Mouse (Mus musculus): Measurements from ENCODE around the gene Rap1gap. TPM values are rescaled to one million over a fixed set of nuclear protein-coding genes. Genes with fewer than 3 reads are reported as not detected.

Rap1gap gene
- polyA plus RNA-seq, 1 experiment from 2014 or later = 7.7 TPM

GRCm38 (mm10) chr4:137728399-137729154, 64.1 kb downstream of the Rap1gap start:
- Histone ChIP-seq H3K9me3 (no peaks in the 10 kb centered on the region), H3K27me3 (peaks cover 47% of the 10 kb centered on the region), H3K4me3 (no peak overlapping the region), H3K4me1 (peaks cover 36% of the 10 kb centered on the region), H3K9ac (no peak overlapping the region), H3K4me2 (peak overlapping the region; percentile 32), H3K36me3 (no peaks in the 10 kb centered on the region), H3K27ac (no peak overlapping the region)
- ATAC-seq (ENCODE audit: insufficient number of reproducible peaks, low FRiP score, low TSS enrichment, low read depth) = no peak
- WGBS = 10% methylated on average over 17 of the region's 17 CpGs

GRCm38 (mm10) chr4:137729155-137729855, 64.8 kb downstream of the Rap1gap start:
- Histone ChIP-seq H3K27ac (no peak overlapping the region), H3K4me1 (peaks cover 29% of the 10 kb centered on the region), H3K27me3 (peaks cover 40% of the 10 kb centered on the region), H3K9me3 (no peaks in the 10 kb centered on the region), H3K9ac (no peak overlapping the region), H3K36me3 (no peaks in the 10 kb centered on the region), H3K4me2 (peak overlapping the region; percentile 32), H3K4me3 (no peak overlapping the region)
- ATAC-seq (ENCODE audit: insufficient number of reproducible peaks, low FRiP score, low TSS enrichment, low read depth) = no peak
- WGBS = 22% methylated on average over 24 of the region's 24 CpGs

DNA sequence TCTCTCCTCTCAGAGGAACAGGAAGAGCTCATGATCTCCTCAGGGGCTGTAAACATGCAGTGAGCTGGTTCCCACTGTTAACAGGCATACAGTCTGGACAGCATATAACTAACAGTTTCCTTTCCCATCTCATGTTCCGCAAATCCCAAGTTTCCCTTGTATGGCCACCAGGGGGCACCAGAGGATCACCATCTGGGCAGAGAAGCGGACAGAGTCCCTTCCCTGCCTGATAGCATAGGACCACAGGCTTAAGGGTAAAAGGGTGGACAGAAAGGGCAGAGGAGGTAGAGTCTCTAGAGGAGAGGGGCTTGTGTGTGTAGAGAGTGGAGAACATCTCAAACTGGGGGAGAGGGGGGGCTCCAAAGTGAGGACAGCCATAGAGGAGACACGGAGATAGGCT, 65.6 kb downstream of the Rap1gap start:
- Histone ChIP-seq H3K9ac (no peak overlapping the region), H3K4me1 (peaks cover 27% of the 10 kb centered on the region), H3K27ac (no peak overlapping the region), H3K4me3 (no peak overlapping the region), H3K4me2 (no peak overlapping the region), H3K9me3 (no peaks in the 10 kb centered on the region), H3K36me3 (no peaks in the 10 kb centered on the region), H3K27me3 (peaks cover 35% of the 10 kb centered on the region)
- WGBS = 16% methylated on average over 3 of the region's 3 CpGs
- no peak for ATAC-seq (ENCODE audit: insufficient number of reproducible peaks, low FRiP score, low TSS enrichment, low read depth)

DNA sequence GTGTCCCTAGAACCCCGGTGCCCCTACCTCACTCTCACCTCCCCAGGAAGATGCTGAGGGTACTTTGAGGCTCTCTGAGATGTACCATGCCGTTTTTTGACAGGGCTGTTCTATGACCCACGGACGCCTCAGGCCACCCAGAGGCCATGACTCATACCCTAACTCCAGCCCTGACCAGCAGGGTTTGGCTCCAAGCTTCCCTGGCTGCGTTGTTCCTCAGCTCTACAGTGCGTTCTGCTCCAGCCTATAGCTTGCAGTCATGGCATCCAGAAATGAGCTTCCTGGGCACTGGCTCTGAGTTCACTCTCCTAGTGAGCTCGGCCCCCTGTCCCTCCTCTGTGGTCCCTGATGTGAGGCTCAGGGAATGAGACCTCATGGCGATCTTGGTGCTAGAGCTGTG, 66.2 kb downstream of the Rap1gap start:
- Histone ChIP-seq H3K27me3 (peaks cover 35% of the 10 kb centered on the region), H3K27ac (no peak overlapping the region)
- 79% methylated on average over 8 of the region's 8 CpGs for WGBS

DNA sequence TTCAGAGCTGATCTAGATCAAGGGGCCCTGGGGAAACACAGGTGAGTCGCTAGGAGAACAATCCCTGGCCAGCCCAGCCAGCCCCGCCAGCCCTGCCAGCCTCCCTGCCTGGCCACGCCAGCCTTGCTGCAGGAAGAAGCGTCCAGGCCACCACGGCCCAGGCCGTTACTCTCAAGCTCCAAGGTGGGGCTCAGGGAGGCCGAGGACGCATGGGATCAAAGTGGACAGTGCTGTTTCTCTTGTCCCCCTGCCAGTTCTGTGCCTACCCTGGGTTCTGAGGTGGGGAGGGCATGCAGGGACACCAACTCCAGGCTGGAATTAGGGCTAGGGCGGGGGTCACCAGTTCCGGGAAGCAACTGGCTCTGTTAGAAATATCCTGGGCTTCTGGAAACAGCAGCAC, 67.4 kb downstream of the Rap1gap start:
- H3K36me3 ChIP-seq = no peaks in the 10 kb centered on the region
- no peak overlapping the region for H3K9ac ChIP-seq
- H3K4me3 ChIP-seq = no peak overlapping the region
- H3K4me1 ChIP-seq = peaks cover 39% of the 10 kb centered on the region
- no peaks in the 10 kb centered on the region for H3K9me3 ChIP-seq
- 66% methylated on average over 10 of the region's 10 CpGs for WGBS
- H3K27ac ChIP-seq = no peak overlapping the region
- ATAC-seq (ENCODE audit: insufficient number of reproducible peaks, low FRiP score, low TSS enrichment, low read depth) = no peak
- H3K27me3 ChIP-seq = peaks cover 35% of the 10 kb centered on the region
- H3K4me2 ChIP-seq = no peak overlapping the region

More for the DNA sequence above, 66.2 kb downstream of the Rap1gap start:
- ATAC-seq (ENCODE audit: insufficient number of reproducible peaks, low FRiP score, low TSS enrichment, low read depth) = no peak
- H3K4me2 ChIP-seq = no peak overlapping the region
- H3K9me3 ChIP-seq = no peaks in the 10 kb centered on the region
- peaks cover 28% of the 10 kb centered on the region for H3K4me1 ChIP-seq
- no peaks in the 10 kb centered on the region for H3K36me3 ChIP-seq
- no peak overlapping the region for H3K9ac ChIP-seq
- H3K4me3 ChIP-seq = no peak overlapping the region

GRCm38 (mm10) chr4:137732361-137732760, 67.8 kb downstream of the Rap1gap start:
- Histone ChIP-seq H3K27ac (no peak overlapping the region), H3K9ac (no peak overlapping the region), H3K4me1 (peaks cover 38% of the 10 kb centered on the region), H3K36me3 (no peaks in the 10 kb centered on the region), H3K4me3 (no peak overlapping the region), H3K27me3 (peaks cover 32% of the 10 kb centered on the region), H3K9me3 (no peaks in the 10 kb centered on the region), H3K4me2 (no peak overlapping the region)
- no peak for ATAC-seq (ENCODE audit: insufficient number of reproducible peaks, low FRiP score, low TSS enrichment, low read depth)
- 88% methylated on average over 3 of the region's 3 CpGs for WGBS

DNA sequence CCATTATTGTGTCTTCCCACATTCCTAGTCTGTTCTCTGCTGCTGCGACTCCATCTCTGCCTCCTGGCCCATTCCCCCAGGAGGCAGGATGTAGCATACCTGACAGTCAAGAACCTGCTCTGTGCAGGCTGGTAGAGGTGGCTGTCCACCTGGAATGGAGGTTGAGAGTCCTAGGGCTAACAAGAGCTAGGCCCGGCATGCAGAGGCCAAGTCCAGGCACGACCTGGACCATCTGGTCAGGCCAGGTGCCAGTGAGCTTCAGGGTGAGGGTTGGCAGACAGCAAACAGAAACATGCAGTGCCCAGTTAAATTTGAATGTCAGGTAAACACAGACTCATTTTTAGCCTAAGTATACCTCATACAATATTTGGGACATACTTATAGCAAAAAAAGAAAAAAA, 68.4 kb downstream of the Rap1gap start:
- no peak overlapping the region for H3K27ac ChIP-seq
- H3K4me1 ChIP-seq = peaks cover 32% of the 10 kb centered on the region
- WGBS = 58% methylated on average over 3 of the region's 3 CpGs
- no peak for ATAC-seq (ENCODE audit: insufficient number of reproducible peaks, low FRiP score, low TSS enrichment, low read depth)
- no peaks in the 10 kb centered on the region for H3K9me3 ChIP-seq
- no peak overlapping the region for H3K9ac ChIP-seq
- no peaks in the 10 kb centered on the region for H3K36me3 ChIP-seq
- H3K4me2 ChIP-seq = no peak overlapping the region
- no peak overlapping the region for H3K4me3 ChIP-seq
- H3K27me3 ChIP-seq = peaks cover 27% of the 10 kb centered on the region

DNA sequence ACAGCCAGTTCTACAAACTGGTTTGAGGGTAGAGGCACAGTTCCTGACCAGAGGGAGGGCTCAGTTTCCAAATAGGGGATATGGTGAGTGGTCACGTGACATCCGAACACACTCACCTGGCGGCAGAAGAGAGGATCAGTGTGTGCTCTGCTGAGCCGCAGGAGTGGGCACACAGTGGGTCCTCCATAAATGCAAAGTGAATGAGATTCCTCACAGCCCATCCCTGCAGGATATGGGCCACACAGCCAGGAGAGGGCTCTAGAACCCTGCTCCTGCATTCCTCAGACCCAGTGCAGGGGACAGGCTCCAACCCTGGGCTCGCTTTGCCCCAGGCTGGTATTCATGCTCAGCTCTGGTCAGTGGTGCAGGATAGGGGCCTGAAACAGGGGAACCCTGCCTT, 68.9 kb downstream of the Rap1gap start:
- Histone ChIP-seq H3K9ac (no peak overlapping the region), H3K36me3 (no peaks in the 10 kb centered on the region), H3K4me1 (peaks cover 28% of the 10 kb centered on the region), H3K27me3 (peaks cover 22% of the 10 kb centered on the region), H3K4me3 (no peak overlapping the region), H3K27ac (no peak overlapping the region), H3K4me2 (no peak overlapping the region), H3K9me3 (no peaks in the 10 kb centered on the region)
- WGBS = 67% methylated on average over 5 of the region's 5 CpGs
- no peak for ATAC-seq (ENCODE audit: insufficient number of reproducible peaks, low FRiP score, low TSS enrichment, low read depth)

- no peaks in the 10 kb centered on the region for H3K36me3 ChIP-seq
- 0 out of 2 replicates have a peak overlapping the region, but pooled peaks have one; percentile 47 for H3K27ac ChIP-seq
- ATAC-seq (ENCODE audit: insufficient number of reproducible peaks, low FRiP score, low TSS enrichment, low read depth) = peak; percentile 63
- H3K9ac ChIP-seq = no peak overlapping the region
- H3K4me3 ChIP-seq = no peak overlapping the region
- H3K9me3 ChIP-seq = no peaks in the 10 kb centered on the region
- H3K4me1 ChIP-seq = peaks cover 20% of the 10 kb centered on the region
- H3K27me3 ChIP-seq = peaks cover 8% of the 10 kb centered on the region; the same call in 1 of the 2 replicates
- 40% methylated on average over 11 of the region's 11 CpGs for WGBS
- no peak overlapping the region for H3K4me2 ChIP-seq
These were observed 71.7 kb downstream of the Rap1gap start for GRCm38 (mm10) chr4:137736220-137736701.

GRCm38 (mm10) chr4:137737760-137738159, 73.2 kb downstream of the Rap1gap start:
- H3K4me1 ChIP-seq = peaks cover 18% of the 10 kb centered on the region
- no peak overlapping the region for H3K9ac ChIP-seq
- H3K27me3 ChIP-seq = no peaks in the 10 kb centered on the region
- ATAC-seq (ENCODE audit: insufficient number of reproducible peaks, low FRiP score, low TSS enrichment, low read depth) = no peak
- no peak overlapping the region for H3K4me3 ChIP-seq
- no peak overlapping the region for H3K4me2 ChIP-seq
- H3K36me3 ChIP-seq = no peaks in the 10 kb centered on the region
- H3K9me3 ChIP-seq = no peaks in the 10 kb centered on the region
- 60% methylated on average over 3 of the region's 3 CpGs for WGBS
- no peak overlapping the region for H3K27ac ChIP-seq

GRCm38 (mm10) chr4:137739151-137739923, 74.8 kb downstream of the Rap1gap start:
- no peaks in the 10 kb centered on the region for H3K27me3 ChIP-seq
- no peak overlapping the region for H3K4me3 ChIP-seq
- H3K9me3 ChIP-seq = no peaks in the 10 kb centered on the region
- H3K4me2 ChIP-seq = no peak overlapping the region
- no peaks in the 10 kb centered on the region for H3K36me3 ChIP-seq
- 52% methylated on average over 9 of the region's 9 CpGs for WGBS
- ATAC-seq (ENCODE audit: insufficient number of reproducible peaks, low FRiP score, low TSS enrichment, low read depth) = no peak
- no peak overlapping the region for H3K27ac ChIP-seq
- no peak overlapping the region for H3K9ac ChIP-seq
- peaks cover 20% of the 10 kb centered on the region for H3K4me1 ChIP-seq

Measured in limb, embryonic 15.5 days (tissue).